Mouse (Mus musculus): ENCODE data around the gene Idua.

- TF ChIP-seq CTCF (IDR thresholded peaks at IDR 0.05; ENCODE audit: low read depth, low read length): no peak
- TF ChIP-seq GATA1 (IDR thresholded peaks at IDR 0.05; ENCODE audit: borderline replicate concordance, low read length): no peak
- no peak for TF ChIP-seq POLR2AphosphoS5 (IDR thresholded peaks at IDR 0.05; ENCODE audit: insufficient replicate concordance, low read depth, low read length)
- no peak for TF ChIP-seq TAL1 (conservative IDR thresholded peaks at IDR 0.05; ENCODE audit: low read depth, low read length)
- no peak for TF ChIP-seq GATA2 (IDR thresholded peaks at IDR 0.05; ENCODE audit: borderline replicate concordance, low read depth, low read length)
Measured at GRCm38 (mm10) chr5:108636172-108636571, 24.0 kb upstream of the Idua start.

Data from G1E (cell line).